Mouse (Mus musculus): ENCODE results near the gene Eif1b.
"Not testable (repeated sequence)": the region's sequence is repeated elsewhere in the genome, so short reads cannot be mapped to it uniquely, and the experiment has no call there.

The Eif1b gene

GRCm38 (mm10) chr9:120521161-120521560, 29.1 kb downstream of the Eif1b start:
- no peak for DNase-seq (ENCODE audit: low spot score in 2 of 2)

GRCm38 (mm10) chr9:120527270-120527669, 35.2 kb downstream of the Eif1b start:
- no peak for DNase-seq (ENCODE audit: low spot score in 2 of 2)

GRCm38 (mm10) chr9:120527919-120528318, 35.9 kb downstream of the Eif1b start:
- DNase-seq (ENCODE audit: low spot score in 2 of 2), result no peak

GRCm38 (mm10) chr9:120528815-120529510, 36.9 kb downstream of the Eif1b start:
- DNase-seq (ENCODE audit: low spot score in 2 of 2), result no peak

- DNase-seq (ENCODE audit: low spot score in 2 of 2), result no peak
Measured at GRCm38 (mm10) chr9:120530471-120530870, 38.4 kb downstream of the Eif1b start.

DNA sequence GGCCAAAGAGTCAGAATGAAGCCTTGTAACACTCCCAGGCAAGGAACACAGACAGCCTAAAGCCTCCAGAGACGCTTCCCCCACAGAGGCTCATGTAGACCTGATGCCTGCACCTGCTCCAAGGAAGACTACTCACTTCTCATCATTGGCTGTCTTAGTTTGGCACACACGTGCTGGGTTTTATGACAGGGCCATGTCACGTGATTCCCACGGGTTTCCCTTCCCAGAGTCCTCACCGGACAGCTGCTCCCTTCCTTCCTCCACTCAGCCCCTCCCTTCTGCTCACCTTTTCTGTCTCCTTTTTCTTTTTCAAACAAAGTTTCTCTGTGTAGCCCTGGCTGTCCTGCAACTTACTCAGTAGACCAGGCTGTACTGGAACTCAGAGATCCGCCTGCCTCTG, 40.0 kb downstream of the Eif1b start:
- no peak for DNase-seq (ENCODE audit: low spot score in 2 of 2)

- no peak for DNase-seq (ENCODE audit: low spot score in 2 of 2)
Measured at GRCm38 (mm10) chr9:120532691-120533090, 40.7 kb downstream of the Eif1b start.

DNA sequence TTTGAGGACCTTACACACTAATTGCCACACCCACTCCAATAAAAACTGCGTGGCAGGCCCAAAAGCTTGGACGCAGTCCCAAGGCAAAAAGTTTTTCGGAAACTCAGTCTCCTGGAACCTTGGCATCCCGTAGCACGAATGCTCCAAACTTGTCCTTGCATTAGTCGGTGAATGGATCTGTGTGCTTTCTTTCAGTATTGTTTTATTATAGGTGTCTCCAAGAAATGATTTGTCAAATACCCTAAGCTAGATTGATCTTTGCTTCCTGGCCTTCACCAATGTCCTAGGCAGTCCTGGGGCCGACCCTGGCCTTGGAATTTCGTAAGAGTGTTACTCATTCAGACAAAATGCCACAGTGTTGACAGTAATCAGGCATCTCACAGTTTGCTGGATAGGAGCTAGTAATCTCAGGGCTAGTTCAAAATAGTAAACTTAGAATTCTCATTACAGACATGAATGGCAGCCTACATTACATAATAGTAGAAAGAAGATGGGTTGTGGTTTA, 41.5 kb downstream of the Eif1b start:
- not testable (repeated sequence) for DNase-seq (ENCODE audit: low spot score in 2 of 2)

GRCm38 (mm10) chr9:120539662-120540251, 47.7 kb downstream of the Eif1b start, which contains the start of gene Entpd3:
Entpd3 (plus strand) TSS chr9:120539818.
- DNase-seq (ENCODE audit: low spot score in 2 of 2), result peak; percentile 32 to 44

DNA sequence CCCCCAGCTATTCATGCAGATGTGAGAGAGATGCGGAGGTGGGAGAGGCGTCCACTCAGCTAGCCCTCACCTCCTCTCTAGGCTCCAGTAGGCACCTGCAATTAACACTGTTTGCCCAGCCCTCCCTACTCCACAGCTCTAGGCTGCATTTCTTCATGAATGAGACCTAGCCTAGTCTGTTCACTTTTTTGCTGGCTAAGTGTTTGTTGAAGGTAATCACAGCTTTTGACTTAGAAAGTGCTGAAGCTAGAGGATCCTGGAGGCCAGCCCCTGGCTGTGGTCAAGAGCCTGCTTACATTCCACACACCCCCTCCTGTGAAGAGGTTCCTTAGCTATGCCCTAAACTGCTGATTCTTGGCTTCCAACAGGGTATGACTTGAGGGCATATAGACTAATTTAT, 49.4 kb downstream of the Eif1b start:
- no peak for DNase-seq (ENCODE audit: low spot score in 2 of 2)

DNA sequence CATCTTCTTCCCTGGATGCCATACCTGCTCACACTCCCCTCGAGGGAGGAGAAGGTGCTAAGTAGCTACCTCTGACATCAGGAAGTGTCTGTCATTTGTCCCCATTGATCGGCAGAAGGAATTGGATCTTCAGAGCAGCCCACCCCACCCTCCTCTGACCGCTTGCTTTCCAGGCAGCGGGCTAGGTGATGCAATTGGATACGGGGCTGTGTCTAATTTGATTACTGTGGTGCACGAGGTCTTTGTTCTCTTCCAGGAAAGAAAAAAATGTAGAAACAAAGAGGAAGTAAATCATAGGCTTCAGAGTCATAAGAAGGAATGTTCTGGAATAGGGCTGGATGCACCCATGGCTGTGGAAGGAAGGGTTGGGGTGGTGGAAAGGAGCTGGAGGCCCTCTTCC, 50.2 kb downstream of the Eif1b start:
- no peak for DNase-seq (ENCODE audit: low spot score in 2 of 2)

Measured in right cerebral cortex, adult 2 months (tissue).